Mouse (Mus musculus): ENCODE measurements at regions not wholly inside any gene's neighbourhood (a gene's known extent, or its start where the extent isn't known, plus 50 kb on each side); places are given as distances from the start of the nearest gene placed in this dataset.
A peak's percentile ranks its signal among the peaks of the same experiment; 100 is the strongest.

DNA sequence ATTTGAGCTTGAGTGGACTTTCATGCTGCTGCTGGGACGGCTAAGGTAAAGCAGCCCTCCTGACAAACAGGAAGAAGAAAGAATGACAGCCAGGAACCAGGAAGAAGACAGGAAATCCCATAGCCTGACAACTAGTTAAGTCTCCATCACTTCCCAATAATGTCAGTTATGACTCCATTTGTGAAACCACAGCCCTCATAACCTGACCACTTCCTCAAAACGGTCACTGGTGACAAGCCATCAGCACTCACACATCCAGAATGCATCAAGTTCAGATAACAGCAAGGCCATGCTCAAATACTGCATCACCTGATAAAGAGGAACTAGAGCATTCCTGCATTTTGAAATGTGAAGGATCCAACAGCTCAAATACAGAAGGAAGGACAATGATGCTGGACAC is 288.3 kb downstream of the Zfp706 start:
- peak in 1 of 2 experiments; percentile 27 for DNase-seq

DNA sequence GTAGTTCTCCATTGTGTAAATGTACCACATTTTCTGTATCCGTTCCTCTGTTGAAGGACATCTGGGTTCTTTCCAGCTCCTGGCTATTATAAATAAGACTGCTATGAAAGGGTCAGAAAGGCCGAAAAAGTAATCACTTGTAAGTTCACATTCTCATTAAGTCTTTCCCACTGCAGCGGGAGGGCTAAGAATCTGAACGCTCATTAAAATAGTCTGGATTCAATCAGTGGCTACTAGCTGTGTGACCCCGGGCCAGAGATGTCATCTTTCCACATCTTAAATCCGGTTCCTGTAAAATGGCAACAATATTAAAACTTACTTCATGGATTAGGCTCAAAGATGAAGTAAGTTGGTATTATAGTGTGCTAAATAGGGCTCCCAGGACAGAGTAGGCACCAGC is 289.7 kb downstream of the Zfp706 start:
- no peak for DNase-seq

DNA sequence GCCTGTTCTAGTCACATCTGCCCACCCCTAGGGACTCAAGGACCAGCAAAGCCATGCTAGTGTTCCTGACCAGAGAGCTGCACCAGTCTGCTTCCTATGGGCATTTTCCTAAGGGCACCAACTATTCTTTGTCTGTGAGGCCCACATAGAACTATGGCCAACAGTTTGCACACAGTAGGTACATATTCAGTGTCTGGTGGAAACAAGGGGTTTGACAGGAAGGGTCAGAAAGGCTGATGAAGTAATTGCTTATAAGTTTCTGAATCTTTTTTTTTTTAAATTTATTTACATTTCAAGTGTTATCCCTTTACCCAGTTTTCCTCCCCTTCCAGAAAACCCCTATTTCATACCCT is 290.9 kb downstream of the Zfp706 start:
- no peak for DNase-seq

DNA sequence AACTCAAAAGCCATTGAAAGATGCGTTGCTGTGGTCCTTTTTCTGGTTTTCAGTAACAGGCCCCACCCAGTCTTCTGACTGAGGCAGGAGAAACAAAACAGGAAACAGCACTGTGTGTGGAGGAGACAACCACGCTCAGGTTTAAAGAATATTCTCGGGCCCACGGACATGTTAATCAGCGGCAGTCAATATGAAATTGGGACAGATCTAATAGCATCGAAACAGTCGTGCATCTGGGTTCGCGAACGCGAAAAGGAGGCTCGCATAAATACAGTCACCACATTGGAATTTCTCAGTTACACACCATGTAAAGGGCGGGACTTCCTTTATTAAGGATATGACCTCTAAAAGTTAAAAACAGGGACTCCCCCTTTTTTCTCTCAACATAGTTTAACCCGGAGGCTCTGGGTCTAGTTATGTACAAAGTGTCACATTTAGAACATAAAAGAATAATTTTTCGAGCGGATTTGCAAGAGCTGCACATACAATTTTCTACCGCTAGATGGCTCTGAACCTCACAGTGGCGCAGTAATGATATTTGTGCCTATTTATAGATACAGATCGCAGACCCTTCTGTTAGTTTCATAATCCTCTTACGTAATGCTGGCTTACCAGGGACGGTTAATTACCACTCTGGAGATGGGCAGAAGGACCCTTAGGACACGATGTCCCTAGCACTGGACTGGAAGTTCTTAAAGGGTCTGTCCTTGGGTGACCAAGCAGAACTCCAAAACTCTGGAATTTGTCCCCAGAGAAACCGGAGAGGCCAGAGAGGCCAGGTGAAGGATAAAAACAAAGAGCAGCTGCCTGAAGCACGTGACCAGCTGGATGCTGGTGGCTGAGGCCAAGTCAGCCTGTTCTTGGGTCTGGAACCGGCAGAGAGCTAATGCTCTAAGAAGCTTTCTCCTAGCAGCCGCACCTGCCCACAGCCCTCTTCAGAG is 291.6 kb downstream of the Zfp706 start:
- peak; percentile 67 to 79 for DNase-seq

DNA sequence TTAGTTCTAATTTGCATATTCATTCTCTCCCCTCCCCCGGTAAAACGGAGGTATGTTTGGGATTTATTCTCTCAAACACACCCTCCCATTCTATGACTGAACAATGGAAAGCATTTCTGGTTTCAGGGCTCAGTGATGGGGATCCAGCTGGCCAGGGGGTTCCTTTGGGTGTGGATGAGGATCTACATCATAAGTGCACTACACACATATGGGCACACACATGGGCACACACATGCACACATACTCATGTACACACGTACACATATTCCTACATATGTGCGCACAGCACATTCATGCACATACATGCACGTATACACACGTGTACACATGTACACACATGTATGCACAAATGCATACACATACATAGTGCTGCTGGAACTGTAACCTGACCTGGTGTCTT is 292.4 kb downstream of the Zfp706 start:
- no peak for DNase-seq

DNA sequence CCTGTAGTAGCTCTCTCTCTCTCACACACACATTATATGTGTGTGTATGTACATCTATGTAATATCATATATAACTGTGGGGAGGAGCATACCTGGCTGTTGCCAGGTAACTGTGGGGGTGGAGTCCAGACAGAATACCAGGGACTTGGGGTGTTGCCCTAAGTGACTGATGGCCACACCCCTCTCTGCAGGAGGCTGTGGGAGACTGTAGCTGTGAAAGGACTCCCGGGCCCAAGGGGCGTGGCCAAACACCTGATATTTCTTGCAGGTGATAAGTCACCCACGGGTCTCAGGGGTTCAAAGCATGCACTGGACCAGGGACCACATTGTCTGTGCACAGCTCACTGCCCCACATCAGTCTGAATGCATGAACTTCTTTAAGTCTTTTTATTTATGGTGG is 297.8 kb downstream of the Zfp706 start:
- no peak for DNase-seq

DNA sequence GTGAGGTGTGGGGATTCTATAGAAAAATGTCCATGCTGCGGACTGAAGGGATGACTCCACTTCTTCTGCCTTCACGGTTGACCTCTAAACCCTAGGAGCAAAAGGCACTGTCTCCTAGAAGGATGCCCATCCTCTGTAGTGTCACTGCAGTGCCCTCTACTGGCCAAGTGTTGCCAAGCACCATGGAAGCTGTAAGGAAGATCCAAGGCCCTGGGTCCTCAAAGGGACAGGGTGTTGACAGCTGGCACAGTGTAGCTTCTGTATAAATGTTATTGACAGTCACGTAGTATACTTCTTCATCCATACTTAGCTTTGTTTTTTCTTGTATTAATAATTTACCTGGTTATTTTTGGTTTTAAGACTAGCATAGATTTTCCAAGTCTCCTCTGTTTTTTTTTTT is 299.1 kb downstream of the Zfp706 start:
- DNase-seq = peak; percentile 67 to 85

DNA sequence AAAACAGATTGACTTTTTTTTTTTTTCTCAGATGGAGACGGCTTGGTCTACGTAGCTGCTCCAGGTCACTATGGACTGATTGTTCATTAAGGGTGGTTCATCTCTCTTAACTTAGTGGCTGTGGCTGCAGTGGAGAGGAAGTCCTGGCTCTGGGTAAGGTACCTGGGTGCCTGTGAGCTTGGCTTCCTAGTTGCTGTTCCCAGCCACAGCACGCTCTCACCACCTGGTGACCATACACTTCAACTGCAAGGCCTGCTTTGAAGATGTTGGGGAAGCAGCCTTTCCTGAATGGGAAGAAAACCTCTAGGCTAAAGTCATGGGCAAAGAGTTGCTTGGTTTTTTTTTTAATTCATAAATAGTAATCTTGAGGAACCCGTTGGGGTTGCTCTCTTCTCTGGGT is 301.6 kb downstream of the Zfp706 start:
- DNase-seq = peak; percentile 67 to 72

DNA sequence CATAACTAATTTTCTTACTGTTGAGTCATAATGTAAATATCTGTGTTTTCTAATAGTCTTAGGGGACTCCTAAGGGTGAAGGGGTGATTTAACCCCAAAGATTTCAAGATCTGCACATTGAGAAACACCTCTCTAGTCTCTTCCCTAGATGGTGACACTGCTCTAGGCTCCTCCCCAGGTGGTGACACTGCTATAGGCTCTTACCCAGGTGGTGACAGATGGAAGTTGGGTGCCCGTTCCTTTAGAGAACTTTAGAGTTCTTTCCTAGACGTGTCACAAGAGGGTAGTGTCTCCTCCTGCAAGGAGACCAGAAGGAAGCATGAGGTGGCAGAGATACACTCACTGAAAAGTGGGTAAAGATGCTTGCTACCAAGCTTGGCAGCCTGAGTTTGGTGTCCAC is 302.2 kb downstream of the Zfp706 start:
- no peak for DNase-seq

DNA sequence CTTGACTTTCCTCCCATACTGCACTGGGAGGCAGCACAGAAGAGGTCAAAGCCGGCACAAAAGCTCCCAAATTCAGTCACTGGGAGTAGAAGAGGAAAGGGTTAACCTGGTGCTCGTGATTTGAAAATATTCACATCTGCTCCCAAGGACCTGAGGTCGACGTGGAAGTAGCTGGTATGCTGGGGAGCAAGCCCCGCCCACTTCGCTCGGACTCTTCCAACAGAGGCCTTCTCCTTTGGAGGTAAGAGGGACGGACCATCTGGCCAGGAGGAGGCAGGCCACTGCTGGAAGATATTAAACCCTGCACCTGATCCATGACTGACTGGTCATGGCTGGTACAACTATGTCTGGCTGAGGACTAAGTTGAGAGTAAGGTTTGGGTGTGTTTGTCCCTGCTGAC is 305.7 kb downstream of the Zfp706 start:
- no peak for DNase-seq

DNA sequence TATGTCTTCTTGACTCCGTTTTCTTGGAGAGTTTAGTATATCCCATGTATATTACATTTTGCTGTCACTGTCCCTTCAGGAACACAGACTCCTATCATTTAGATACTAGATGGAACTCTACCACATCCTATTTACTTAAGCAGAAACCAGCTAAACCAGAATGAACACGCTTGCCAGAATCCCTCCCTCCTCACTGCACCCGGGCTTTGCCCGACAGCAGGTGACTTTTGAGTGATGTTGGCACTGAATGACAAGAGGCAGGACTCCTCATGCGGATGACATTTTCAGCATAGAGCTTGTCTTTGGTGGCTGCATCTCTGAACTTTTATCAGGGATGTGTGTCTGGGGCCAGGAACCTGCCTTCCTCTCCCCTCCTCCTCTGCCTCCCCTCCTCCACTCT is 307.4 kb downstream of the Zfp706 start:
- no peak for DNase-seq

DNA sequence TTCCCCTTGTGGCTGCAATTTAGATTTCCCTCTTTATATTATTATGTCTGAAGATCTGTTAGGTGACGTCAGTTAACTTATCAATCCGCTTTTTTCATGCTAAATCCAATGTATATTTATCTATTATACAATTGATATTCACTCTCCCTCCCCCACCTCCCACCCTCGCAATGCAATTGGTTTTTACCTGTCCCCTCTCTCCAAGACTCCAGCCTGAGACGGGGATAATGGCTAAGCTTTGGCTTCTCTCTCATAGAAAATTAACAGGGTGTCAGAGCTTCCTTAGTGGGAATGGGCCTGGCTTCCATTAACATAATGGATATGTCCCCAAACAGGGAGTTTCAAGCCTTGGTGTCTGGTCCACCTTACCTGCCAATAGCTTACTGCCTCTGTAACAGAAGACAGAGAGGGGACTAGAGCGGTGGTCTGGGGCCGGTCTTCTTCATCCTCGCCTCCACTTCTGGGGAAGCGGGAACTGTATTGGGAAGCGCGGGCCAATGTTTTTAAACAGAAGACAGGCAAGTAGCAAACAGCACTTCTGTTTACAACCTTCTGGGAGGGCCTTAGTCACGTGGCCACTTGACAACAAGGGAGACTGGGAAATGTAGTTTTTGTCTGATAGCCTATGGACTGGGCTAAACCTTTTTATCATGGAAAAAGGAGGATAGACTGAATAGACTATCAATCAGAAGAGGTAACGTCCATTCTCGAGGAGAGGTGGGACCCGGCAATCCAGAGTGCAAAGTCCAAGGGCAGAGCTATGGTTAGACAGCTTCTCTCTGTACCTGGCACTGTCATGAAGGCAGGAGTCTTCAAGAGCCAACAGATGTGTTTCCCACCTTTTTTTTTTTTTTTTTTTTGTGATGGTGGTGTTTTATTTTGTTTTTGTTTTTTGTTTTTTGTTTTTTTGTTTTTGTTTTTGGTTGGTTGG is 312.1 kb downstream of the Zfp706 start:
- peak in 1 of 2 experiments; percentile 31 for DNase-seq

DNA sequence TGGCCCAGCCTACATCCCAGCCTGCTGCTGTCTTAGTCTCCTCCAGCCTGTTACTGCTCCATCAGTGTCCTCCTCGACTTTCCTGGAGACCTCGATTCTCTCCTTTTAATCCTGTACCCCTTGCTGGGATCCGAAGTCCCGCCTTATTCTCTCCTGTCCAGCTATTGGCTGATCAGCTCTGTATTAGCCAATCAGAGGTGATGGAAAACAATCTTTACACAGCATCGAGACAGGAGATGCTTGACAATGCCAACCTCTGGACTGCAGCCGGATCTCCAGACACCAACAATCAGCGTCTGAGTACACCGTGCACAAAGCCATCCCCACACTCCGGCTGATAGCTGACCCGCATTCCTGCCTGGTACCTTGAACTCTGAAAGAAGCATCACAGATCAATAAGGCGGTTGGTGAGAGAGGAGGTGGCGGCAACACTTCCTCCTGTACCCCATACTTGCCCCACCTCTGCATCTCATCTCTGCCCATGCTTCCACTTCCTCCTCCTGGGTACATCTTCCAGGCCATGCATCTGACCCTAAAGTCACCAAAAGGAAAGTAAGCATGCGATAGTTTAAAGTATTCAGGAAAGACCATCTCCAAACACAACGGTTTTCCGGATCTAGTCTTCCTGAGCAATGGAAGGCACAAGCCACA is 316.4 kb downstream of the Zfp706 start:
- no peak for DNase-seq

DNA sequence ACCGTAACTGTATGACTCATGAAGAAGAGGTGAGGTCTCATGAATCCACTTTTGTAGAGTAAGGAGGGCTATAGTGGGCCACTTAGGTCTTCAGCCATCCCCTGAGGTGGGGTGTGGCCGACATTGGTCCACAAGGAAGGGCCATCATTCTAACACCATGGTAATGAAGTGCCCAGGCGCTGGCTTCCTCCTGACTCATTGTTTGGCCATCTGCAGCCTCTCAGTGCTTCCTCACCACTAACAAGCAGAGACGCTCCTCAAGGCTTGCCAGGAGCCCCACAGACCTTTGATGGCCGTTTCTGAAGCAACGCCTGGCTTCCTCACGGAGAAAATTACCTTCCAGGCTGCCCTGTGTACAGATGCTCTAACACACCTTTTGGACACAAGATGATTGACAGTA is 317.7 kb downstream of the Zfp706 start:
- no peak for DNase-seq

DNA sequence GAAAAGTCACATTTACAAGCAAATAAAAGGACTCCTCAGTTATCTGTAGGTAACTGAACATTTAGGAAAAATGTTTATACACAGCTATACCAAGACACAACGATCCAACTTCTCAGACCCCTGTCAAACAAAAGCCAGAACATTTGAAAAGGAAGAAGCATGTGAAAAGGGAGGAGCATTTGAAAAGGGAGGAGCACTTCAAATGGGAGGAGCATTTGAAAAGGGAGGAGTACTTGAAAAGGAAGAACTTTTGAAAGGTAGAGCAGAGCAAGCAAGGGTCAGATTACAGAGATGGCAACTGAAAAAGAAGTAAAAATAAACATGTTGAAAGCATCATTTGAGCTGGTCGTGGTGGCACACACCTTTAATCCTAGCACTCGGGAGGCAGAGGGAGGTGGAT is 318.3 kb downstream of the Zfp706 start:
- no peak for DNase-seq

DNA sequence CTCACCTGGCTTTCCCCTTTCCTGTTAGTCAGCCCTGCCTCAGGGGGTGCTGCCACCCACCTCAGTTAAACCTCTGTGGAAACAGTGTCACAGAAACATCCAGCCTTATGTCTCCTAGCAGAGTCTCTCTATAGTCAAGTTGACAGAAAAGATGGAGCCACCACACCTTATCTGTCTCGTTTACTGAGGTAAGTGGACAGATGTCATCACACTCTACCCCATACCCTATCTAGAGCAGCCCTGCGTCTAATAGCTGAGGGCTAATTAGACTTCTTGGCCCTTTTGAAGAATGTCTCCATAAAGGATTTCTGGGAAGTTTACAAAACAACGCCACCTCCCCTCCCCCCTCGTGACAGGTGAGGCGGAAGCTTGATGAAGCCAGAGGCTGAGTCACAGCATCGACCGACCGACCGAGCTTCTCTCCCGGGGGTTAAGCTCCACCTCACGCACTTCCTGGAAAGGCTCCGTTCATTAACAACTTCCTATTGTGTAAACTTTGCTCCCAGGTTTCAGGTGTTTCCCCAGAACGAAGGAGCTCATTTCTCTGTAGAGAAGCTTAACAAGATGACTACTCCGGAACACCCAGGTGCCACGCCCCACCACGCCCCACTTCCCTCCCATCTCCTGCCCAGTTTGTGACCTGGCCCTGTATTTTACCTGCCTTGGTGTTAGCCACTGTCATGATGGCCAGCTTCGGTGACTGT is 319.4 kb downstream of the Zfp706 start:
- DNase-seq = peak; percentile 43 to 47

DNA sequence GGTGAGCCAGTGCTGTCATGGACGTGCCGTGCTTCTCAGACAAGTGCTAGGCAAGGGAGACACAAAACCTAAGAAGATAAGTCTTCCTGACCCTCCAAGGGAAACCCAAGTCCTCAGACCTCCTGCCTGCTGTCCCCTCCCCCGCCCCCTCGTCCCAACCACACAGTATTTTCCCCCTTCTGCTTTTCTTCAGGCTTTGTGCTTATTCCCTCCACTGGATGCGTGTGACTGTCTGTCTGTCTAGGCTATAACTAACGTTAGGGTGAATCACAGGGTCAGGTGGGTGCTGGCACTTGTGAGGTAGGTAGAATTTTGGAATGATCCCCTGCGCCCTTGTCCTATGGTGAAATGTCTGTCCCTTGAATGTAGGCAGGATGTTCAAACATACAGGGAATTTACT is 322.9 kb downstream of the Zfp706 start:
- no peak for DNase-seq

DNA sequence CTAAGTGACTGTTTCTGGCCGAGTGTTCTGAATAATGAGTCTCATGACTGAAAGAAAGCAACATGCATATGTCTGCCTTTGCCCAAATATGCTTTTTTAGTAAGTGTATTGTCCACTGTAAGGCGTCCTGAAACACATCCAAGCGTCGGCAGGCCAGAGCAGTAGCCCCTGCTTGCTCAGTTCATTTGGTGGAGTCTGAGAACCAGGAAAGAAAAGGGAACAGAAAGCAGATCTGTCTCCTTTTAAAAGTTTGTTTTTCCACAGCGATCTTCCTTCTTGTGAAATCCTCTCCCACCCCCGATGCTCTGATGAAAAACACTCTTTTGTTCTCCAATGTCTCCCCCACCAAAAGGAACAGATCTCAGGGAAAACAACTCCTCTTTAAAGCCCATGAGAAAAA is 324.7 kb downstream of the Zfp706 start:
- DNase-seq = no peak

DNA sequence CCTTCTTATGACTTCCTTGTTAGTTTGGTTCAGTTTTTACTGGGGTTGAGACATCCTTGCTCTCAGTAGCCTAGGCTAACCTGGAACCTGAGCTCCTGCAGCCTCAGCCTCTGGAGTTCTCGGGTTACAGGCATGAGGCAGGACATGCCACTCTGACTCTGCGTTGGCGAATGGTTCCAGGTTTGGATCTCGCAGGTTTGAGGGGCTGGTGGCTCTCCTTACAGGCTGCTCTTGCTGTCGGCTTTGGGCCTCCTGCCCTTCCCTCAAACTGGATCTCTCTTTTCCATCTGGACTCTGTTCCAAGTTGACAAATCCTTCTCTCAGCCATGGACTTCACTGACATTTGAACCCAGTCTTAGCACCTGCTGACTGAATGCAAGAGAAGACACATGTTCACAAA is 325.4 kb downstream of the Zfp706 start:
- no peak for DNase-seq

DNA sequence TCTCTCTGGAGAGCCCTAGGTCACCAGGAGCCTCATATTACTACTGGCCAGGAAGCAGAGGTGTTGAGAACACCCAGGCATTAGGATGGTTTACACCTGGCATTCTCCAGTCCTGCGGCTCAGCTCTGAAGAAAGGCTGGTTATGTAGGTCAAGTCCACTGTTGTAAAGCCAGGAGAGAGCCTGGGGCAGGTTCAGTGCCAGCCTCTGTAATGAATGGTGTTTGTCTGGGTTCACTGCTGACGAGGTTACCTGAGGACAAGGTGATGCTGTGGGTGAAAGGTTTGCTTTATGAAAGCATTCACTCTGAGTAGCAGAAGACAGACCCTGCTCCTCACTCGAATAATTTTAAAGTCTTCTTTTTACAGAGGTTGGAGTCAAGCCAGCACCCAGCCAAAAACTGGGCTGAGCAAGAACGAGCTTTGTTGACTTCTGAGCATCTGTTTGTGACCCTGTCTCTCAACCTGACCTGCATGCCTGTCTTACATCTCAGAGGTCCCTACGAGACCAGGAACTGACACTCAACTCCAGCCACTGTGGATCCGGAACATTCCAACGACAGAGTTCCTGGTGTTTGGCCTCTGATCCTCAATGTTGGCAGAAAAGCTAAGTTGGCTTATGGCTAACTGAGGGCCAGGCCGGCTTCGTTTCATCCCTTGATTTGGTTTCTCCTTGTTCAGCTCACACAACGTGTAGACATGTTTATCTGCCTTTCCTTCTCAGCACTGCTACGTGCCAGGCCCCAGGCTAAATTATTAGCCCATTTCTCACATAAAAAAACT is 327.0 kb downstream of the Zfp706 start:
- DNase-seq = no peak

DNA sequence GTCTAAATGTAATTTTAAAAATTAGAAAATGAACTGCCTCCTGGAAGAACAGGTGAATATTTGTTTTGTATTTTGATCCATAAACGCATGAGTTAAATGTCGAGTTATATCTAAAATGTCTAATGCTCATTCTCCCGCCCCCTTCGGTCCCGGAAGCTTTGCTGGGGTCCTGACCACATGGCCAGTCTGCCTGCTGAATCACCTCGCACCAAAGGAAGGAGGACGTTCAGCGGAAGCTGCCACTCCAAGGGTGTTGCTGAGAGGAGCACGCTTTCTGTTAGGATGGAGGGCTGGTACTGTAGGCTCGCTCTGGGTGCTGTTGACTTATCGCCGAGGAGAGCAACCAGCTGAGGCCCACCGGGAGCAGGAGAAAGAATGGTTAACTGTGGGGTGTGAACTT is 328.0 kb downstream of the Zfp706 start:
- DNase-seq = no peak

DNA sequence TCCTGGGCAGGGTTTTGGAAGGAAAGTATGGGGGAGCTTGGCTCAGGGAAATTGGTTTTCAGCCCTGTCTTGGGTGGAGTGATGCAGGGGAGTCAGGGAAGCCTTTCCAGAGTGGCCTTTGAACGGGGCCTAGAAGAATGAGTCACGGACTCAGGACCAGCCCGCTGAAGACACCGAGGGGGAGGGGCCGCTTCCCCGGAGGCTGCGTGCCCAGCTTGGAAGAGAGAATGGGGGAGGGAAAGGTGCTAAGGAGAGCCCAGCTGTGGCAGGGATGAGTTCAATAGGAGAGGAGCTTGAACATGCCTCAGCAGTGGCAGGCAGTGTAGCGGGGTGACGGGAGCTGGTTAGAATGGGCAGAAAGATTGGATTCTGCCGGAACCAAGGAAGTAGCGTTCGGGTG is 337.8 kb downstream of the Zfp706 start:
- no peak for DNase-seq

All from lung, postnatal 4 days (tissue).